Mouse (Mus musculus) urinary bladder, postnatal 25 days (tissue): ENCODE results near the gene Slit3.

ENCODE experiments used
- DNase-seq: peaks from one replicate; pipeline ENCODE4 v3.0.0; 2022; ENCODE audit warnings: low spot score

Slit3 gene

DNA sequence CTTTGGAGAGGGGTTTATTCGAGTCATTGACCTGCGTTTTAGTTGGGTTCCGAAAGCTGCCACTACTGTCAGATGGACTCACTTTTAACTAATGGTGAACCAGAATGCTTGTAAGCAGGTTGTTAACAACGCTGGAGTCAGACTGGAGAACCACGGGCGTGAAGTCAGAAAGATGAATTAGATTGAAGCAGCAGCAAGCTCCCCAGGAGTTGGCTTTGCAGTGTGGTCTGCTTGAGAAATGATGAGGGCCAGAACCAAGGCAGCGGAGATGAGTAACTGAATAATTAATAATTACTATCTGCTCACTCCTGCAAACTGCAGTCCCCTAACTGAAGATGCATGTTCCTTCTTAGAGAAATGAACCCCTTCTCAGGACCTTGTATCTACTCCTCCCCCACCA is 347.8 kb downstream of the Slit3 start:
- no peak for DNase-seq

DNA sequence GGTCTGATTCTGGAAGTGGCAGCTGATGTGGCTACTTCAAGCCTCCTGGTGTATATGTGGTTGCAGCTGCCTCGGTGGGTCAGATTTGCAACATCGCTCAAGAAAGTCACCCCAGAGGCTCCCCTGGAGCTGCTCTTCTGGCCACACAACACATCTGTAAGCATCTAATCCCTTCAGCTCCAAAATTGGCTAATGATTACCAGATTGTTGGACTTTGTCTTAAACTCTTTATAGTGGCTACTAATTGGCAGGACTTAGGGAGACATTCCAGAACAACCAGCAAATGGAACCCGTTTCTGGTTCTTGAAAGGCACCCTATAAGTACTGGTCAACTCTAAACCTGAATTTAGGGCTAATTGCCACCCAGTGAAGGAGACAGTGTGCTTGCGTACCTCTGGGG is 348.9 kb downstream of the Slit3 start:
- DNase-seq = no peak

DNA sequence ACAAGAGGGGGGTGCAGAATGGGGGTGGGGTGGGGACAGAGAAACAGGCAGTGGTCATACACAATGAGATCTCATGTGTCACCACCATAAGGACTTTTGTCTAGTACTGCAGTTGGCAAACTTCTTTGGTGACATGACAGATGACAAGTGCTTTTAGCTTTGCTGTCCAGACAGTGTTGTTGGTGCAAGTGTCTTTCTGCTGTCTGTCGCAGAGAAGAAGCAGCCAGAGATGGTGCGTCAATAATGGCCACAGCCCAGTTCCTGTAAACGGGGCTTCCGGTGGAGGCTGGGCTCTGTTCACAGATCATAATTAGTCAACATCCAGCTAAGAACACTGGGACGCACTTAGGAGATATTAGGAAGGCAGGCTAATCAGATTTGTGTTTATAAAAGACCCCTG is 349.8 kb downstream of the Slit3 start:
- no peak for DNase-seq

DNA sequence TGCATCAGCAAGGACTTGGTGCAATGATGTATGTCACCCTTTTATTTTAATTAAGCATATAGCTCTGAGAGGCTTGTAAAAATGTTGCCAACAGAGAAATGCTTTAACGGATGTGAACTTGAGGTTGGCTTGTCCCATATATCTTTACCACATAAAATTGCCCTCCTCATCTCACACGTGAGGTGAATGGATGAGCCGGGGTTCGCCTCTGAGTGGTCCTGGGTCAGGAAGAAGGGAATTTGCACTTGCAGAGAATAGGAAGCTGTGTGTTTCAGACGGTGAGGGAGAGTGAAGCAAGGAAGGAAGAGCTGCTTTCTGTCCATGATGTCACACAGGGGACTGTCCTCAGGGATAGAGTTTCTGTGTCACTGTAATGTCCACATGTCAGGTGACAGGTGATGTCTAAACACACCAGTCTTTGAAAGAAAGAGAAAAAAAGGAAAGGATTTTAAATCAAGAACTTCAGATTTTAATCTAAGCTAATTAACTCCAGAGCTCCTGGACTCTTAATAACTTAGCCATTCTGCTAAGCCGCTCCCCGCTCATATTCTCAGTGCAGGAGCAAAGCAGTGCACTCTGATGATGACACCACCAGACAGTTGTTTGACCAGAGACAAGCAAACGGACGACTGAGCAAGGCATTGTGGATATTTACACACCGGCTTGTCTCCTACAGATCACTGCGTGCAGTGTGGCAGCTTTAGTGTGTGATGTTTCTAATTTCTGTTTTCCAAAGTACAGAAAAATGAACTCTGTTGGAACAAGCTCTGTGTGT is 352.0 kb downstream of the Slit3 start:
- no peak for DNase-seq

DNA sequence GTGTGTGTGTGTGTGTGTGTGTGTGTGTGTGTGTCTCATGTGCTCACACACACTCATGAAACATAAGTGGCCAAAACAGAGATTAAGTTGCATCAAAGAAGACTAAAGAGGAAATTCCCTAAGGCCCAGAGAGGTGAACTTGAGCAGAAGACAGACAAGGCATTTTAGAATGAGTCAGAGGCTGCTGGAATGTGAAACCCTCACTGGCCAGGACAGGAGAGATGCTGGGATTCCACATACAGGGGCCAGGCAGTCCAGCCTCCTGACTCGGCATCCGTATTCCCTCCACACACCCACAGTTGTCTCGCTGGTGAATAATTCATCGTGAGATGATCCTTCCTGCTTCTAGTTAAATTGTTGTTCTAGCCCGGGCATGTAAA is 352.6 kb downstream of the Slit3 start:
- DNase-seq = no peak

DNA sequence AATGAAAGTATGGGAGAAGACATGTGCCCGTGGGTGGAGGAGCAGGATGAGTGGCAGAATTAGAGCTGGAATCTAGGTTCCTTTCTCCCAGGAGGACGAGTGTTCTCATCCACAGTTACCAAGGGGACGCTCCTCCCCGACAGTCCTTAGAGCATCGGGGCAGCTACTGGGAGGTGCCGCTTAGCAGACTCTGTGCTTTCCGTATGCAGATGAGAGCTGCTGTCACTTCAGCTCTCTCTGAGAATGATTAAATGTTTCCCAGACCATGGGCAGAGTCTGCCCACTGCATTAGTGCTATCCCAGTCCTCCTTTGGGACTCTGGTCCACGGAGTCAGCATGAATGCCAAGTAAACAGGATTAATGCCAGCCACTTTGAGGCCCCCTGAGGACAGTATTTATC is 359.1 kb downstream of the Slit3 start:
- no peak for DNase-seq

DNA sequence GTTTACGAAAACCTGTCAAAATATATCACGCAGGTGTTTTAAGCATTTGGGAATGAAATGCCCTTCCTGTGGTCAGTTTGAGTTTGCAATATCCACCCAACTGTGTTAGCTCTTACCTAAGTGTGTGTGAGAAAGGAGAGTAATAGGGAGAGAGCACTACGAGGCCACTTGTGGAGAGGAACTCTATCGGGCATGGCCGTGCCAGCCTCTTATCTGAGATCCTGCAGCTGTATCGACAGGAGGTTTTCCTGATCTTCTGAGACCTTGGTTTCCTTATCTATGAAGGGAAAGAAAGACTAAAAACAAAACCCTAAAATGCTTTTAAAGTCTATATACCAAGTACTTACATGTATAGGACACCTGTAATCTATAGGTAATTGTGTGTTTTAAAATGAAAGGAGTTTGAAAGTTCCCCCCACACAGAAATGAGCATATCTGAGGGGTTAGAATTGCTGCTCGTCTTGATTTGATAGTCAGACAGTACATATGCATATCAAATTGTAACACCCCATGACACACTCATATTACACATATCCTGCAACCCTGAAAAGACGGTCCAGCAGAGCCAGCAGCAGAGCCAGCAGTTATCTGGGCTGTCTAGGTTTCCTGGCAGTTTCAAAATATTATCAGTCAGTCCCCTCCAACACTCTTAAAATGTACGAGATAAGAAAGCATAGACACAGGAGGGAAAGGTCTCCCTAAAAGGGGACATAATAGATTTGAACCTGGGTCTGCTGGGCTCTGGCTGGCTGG is 360.8 kb downstream of the Slit3 start:
- DNase-seq = no peak

DNA sequence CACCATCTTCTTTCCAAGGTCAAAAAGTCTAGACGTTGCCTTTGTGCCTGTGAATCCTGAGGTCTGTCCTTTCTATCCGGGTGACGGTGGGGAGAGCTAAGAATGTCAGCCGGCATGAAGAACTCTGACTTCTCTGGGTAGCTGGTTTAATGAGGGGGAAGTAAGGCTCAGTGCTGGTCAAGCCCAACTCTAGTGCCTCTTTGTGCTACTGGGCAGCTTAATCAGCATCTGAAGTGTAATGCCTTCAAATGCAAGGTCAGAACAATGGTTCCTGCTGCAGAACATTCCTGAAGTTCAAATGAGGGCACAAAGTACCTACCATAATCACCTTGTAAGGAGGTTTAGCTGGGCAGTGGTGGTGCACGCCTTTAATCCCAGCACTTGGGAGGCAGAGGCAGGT is 366.9 kb downstream of the Slit3 start:
- DNase-seq = no peak

DNA sequence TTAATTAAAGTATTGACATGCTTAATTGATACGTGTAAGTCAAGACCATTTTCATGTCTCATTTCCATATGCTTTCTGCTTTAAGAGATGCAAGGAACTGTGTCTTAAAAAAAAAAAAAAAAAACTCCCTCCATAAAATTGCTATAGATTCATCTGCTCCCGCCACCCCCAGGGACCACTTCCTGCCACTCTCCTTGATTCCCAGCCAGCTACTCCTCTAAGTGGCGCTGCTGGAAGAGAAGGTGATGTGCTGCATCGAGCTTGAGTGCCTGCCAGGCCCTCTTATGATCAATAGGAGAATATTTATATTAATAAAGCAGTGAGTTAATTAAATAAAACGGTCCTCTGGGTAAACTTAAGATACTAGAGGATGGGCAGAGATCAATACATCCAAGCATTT is 370.7 kb downstream of the Slit3 start:
- no peak for DNase-seq

DNA sequence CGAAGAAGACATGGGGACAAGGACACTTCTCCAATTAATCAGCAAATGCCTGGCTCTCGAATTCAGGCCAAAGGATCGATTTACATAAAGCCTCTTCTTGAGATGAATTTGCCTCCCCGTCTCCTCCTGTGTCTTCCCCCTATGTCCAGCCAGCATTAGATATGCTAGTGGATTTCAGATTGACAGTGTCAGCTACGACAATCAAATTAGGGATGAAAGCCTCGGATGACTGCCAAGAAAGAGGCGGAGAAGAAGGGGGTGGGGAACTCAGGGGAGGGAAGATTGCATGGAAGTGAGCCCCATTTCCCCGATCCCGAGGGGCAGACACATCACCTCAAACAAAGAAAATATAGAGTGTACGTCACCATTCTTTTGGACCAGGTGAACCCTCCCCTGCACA is 375.9 kb downstream of the Slit3 start:
- no peak for DNase-seq

DNA sequence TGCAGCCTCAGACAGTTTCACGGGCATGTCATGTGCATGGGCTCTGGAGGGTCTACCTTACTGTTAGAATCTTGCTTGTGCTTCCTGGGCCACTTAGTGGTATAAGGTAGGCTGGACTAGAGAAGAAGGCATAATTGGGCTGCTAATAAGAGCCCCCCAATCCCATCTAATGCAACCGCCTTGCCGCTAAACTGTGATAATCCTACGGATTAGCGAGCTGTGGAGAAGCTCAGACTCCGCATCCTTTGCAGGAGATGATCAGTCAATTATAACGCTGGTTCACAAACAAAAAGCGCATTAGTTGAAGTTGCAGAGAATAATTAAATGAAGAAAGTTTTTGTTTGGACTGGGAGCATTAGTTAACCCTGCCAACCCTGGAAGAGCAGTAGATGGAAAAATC is 376.9 kb downstream of the Slit3 start:
- DNase-seq = no peak

DNA sequence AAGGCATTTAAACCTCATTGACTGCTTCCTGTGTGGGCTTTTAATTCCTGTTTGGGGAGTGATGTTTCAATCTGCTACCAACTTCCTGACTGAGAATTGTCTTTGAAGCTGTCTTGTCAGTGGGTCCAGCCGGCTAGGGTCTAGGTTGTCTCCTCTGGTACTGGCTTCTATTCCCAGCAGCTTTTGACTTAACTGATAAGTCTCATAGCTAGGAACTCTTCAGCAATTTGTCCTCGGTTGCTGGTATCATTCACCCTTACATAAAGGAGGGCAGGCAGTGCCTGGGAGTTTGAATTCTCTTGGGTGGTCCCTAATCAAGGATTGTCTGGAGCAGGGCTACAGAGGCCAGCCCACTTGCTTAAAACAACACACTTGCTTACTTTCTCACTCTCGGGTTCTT is 381.1 kb downstream of the Slit3 start:
- DNase-seq = no peak

DNA sequence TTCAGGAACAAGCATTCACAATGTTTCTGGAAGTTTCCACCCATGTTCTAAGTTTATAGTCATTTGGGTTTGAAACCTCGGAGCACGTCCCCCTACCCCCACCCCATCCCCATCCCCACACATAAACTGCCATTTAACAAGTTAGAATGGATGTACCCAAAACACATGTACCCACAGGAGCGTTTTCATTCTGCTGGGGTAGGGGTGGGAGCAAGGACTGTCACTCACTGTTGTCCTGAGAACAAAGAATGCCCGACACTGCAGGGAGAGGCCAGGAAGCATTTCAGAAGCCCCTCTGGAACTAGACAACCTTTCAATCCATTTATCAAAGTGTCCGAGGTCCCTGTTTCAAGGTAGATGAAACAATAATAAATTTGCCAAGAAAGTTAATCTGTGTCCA is 383.0 kb downstream of the Slit3 start:
- DNase-seq = no peak

DNA sequence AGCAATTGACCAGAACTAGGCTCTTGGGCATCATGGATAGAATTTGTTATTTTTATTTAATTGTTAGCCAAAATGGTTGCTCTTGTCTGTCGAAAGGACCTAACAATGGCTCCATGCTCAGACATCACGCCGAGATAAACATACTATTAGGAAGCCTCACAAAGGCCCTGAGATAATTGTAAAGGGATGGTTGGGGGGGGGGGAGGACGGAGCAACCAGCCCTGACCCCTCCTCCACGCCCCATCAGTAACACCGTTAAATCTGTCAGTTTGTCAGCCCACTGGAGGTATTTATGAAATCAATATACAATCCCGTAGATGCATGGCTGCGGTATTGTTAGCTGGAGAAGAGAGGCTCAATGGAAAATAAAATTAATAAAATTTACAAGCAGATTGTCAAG is 383.9 kb downstream of the Slit3 start:
- no peak for DNase-seq

DNA sequence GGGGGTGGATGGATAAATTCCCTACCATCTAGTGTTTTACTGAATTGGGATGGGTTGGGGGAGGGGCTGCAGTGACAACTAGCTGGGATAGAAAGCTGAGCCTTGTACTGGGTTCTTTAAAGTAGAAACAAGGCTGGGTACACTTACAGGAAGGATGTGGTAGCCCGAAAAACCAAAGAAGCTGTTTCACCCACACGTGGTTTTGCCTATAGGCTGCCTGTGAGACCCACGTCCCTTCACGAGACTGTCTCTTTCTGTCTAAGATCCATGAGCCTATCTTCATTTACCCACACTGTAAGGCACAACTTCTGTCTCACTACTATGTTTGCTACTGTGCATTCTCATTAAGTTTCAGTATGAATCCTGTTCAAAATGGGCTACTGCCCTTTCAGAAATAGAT is 384.3 kb downstream of the Slit3 start:
- DNase-seq = no peak

DNA sequence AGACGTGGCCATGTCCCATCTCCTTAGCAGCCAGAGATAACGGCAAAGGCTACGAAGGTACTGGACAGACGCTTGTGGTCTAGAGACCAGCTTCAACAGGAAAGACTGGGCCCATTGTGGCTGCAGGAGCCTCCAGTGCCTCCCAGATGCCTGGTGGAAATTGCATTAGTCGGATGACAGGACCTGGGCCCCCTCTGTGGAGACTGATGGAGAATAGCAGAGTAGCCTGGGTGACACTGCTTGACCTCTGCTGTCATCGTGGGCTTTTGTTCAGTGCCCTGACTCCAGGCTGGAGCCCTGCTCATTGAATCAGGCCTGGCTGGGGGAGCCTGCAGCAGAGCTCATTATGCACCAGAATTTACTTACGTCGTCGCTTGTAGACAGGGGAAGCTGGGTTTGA is 384.8 kb downstream of the Slit3 start:
- no peak for DNase-seq

DNA sequence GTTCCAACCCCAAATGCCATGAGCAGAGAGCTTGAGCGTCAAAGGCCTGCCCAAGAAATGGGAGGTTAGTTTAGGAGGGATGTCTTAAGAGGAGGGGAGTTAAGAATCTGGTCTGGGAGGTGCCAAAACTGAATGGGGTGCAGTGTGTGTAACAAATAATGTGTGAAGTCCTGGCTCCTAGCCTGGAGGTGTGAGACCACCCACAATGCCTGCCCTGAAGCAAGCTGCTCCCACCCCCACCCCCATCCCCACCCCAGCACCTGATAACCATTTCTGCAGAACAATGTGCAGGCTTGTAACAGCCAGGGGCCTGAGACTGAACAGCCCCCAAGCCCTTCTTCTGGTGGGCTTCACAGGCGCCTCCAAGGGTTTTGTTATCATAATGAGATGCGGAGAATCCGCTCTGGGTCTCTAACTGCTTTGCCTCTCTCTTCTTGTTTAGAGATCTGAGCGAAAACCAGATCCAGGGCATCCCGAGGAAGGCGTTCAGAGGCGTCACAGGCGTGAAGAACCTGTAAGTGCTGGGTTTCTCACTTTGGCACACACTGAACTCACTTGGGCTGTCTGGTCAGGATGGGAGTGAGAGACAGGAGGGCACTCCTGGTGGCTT is 386.9 kb downstream of the Slit3 start:
- no peak for DNase-seq

DNA sequence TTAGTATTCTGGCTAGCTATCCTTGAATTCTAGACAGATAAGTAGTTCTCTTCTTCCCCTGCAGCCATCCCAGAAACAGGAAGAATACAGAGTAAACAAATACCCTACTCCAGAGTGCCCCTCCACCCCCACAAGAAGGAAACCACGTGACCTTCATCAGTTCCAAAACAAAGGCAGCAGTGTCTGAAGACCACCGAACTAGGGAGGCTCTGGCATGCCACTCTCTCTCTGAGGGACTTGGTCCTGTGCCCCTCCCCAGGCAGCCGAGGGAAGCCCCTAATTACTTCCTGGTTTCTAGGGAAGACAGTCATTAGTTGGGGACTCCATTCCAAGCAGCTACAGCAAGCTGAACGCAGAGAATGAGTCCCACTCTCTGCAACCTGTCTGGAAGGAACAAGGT is 391.7 kb downstream of the Slit3 start:
- DNase-seq = no peak

DNA sequence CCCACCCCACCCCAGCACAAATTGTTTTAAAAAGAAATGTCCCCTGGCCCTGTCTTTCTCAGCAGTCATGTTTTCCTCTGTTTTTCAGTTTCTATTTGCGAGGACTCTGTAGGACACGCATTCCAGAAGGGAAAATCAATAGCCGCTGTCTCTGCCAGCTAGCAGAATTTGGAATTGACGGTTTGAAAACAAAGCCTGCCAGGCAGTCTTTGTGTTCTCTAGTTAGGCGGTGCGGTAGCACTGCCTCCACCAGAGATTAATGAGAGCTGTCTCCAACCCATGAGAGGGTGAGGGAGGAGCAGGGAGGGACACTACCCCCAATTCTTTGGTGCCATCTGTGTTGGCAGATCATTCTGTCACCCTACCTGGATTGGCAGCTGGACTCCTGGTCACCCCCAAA is 392.3 kb downstream of the Slit3 start:
- no peak for DNase-seq

DNA sequence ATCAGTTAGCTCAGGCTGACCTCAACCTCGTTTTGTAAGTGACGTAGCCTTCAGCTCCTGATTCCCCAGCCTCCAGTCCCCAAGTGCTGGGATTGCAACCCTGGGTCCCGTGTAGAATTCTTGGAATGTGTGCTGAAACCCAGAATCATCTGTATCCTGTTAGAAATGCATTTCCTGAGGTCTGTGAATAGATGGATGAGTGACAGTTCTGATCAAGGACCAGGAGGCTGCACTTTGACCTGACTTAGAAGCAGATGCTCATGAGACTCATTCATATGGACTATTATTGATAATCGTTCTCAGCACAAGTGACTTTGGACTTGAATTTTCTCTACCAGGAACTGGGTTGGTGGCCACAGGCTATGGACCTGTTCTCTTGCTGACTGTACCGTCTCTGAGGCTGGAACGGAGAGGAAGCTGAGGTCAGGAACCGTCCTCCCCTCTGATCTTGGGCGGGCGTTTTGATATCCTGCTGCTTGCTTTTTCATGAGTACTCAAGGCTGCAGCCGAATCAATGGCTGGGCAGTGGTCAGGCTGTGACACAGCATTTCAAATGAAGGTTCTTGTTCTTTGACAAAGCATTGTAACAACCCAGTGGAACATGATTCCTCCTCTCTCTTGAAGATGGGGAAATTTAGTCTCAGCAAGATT is 401.9 kb downstream of the Slit3 start:
- DNase-seq = no peak

DNA sequence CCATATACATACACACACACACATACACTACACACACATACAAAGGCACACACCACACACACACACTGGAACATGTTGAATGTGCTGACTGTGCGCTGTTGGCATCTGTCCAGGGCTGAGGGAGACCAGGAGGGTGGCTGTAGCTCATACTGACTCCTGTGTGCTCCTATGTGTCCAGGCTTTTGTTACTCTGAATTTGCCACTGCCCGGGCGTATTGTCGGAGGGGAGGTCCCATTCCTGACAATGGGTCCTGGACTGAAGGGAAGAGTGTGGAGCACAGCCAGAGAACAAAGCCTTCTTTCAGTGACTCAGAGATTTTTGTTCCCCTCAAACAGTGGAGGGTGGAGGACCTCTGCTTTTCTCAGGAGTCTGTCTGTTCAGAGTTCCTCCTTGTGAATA is 402.7 kb downstream of the Slit3 start:
- DNase-seq = no peak

DNA sequence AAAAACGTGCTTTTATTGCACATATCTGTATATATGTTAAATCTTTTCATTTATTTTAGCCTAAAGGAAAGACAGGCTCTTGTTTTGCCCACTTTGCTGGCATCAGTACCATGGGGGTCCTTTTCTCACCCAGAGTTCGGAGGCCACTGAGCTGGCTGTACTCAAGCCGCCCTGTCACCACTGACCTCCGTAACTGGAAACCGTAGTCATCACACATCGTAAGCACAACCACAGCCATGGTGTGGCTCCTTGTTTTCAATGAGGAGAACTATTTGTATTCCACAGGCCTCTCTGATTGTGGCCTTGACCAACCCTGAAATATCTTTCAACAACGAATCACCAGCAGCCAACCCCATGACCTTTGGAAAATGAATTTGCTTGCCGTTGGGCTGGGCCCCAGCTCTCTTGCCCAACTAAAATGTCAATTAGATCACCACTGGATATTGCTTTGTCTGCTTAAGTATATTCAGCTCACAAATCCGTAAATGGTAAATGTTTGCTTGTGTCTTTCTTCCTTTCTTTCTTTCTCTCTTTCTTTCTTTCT is 405.3 kb downstream of the Slit3 start:
- no peak for DNase-seq
